Mouse (Mus musculus) adrenal gland, postnatal 14 days (tissue): Measurements from ENCODE around the gene Gtpbp10. TPM values are rescaled to one million over a fixed set of nuclear protein-coding genes. Genes with fewer than 3 reads are reported as not detected.

Experiments
- DNase-seq: peaks from one replicate; pipeline ENCODE4 v3.0.0; 2021; ENCODE audit warnings: mixed read lengths
- total RNA-seq: library from RNA; stranded (reverse); gene quantifications from 2 replicates; pipeline ENCODE4 v1.2.3, GENCODE M21; 2021

Gene Gtpbp10
- total RNA-seq, 1 experiment from 2014 or later: 15.9 TPM

DNA sequence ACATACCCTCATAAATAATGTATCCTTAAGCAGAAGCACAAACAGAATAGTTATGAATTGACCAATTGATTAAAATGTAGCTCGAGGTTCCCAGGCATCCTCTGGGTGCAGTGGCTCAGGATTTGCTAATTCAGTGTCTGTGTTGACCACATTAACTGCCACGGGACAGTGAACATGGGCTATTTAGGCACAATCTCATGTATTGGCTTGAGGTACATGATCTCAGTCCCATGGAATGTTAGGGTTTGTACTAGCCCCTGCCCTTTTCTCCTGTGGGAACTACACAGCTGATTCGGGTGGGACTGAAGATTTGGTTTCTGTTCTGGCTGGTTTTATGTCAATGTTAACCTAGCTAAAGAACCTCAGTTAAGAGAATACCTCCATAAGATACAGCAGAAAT, 62.9 kb downstream of the Gtpbp10 start:
- DNase-seq: no peak

DNA sequence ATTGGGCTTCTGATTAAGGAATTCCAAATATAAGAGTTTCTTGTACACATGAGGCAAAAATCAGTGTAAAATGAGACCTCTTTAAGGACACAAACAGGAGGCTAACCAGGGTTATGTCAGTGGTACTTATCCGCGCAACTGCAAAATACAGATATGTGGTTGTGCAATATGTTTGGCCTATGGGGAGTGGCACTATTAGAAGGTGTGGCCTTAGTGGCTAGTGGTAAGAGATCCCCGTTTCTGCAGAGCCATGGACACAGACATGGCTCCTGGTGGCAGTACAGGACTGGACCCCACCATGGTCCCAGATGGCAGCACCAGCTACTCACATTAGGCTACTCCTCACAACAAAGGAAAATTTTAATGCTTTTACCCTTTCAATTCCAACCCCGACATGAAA, 64.3 kb downstream of the Gtpbp10 start:
- no peak for DNase-seq

- DNase-seq: peak; percentile 40
These were observed 64.9 kb downstream of the Gtpbp10 start for GRCm38 (mm10) chr5:5494269-5495005.

DNA sequence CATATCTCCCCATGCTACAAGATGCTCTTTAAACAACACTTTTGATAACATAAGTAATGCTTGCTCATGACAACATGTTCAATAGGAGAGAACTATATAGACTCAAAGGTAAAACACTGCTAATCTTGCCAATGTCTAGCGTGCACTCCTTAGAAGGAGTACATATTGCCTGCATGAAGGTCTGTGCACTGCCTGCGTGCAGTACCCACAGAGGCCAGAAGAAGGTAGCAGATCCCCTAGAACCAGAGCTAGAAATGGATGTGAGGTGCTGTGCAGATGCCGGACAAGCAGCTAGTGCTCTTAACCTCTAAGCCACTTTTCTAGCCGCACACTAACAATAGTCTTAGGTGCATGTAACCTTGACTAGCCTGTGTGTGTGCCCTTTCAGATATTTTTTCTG, 67.2 kb downstream of the Gtpbp10 start:
- DNase-seq: no peak

Other genes starting within 250 kb of the Gtpbp10 start
- 10.6 and 19.0 TPM in 2 replicates for gene Cdk14, start 139.2 kb downstream of the Gtpbp10 start, total RNA-seq
- not detected in 2 replicates for gene 1700015F17Rik, start 80.4 kb downstream of the Gtpbp10 start, total RNA-seq
- gene Cldn12, start 44.6 kb downstream of the Gtpbp10 start, total RNA-seq: 20.4 and 21.3 TPM in 2 replicates
- not detected in 2 replicates for gene Gm8773, start 14.3 kb upstream of the Gtpbp10 start, total RNA-seq
- gene Cfap69, start 104.7 kb upstream of the Gtpbp10 start, total RNA-seq: 6.8 TPM in 2 replicates
- 35.8 and 41.6 TPM in 2 replicates for gene Steap2, start 135.0 kb upstream of the Gtpbp10 start, total RNA-seq
- 26.6 and 37.6 TPM in 2 replicates for gene Steap1, start 189.8 kb upstream of the Gtpbp10 start, total RNA-seq